Mouse (Mus musculus) urinary bladder, postnatal 4 days (tissue): ENCODE data around the gene 2010109A12Rik.

ENCODE experiments used
- DNase-seq, 2 experiments: peaks; one replicate each; pipeline ENCODE4 v3.0.0; 2021 to 2022; ENCODE audit warnings: low spot score in 2 of 2

2010109A12Rik gene

GRCm38 (mm10) chr5:93206109-93207005, at the start of gene 2010109A12Rik, which contains the start of gene Ccni:
TSS of gene 2010109A12Rik (plus strand) at chr5:93206518.
TSS of gene Ccni (minus strand) at chr5:93206495.
- peak; percentile 93 to 94 for DNase-seq

GRCm38 (mm10) chr5:93163541-93163940, 42.8 kb upstream of the 2010109A12Rik start:
- no peak for DNase-seq

GRCm38 (mm10) chr5:93167919-93168516, 38.3 kb upstream of the 2010109A12Rik start:
- DNase-seq: no peak

GRCm38 (mm10) chr5:93168654-93169053, 37.7 kb upstream of the 2010109A12Rik start:
- no peak for DNase-seq

GRCm38 (mm10) chr5:93171420-93171819, 34.9 kb upstream of the 2010109A12Rik start:
- DNase-seq: no peak

- no peak for DNase-seq
Observed at GRCm38 (mm10) chr5:93172536-93172935, 33.8 kb upstream of the 2010109A12Rik start.

GRCm38 (mm10) chr5:93174675-93175074, 31.6 kb upstream of the 2010109A12Rik start:
- DNase-seq: no peak

GRCm38 (mm10) chr5:93178616-93179015, 27.7 kb upstream of the 2010109A12Rik start:
- no peak for DNase-seq

- DNase-seq: no peak
Observed at GRCm38 (mm10) chr5:93180252-93180651, 26.1 kb upstream of the 2010109A12Rik start.

GRCm38 (mm10) chr5:93183311-93183710, 23.0 kb upstream of the 2010109A12Rik start:
- no peak for DNase-seq

- no peak for DNase-seq
Observed at GRCm38 (mm10) chr5:93184548-93184947, 21.8 kb upstream of the 2010109A12Rik start.

- DNase-seq: no peak
Observed at GRCm38 (mm10) chr5:93189607-93190006, 16.7 kb upstream of the 2010109A12Rik start.

- DNase-seq: no peak
Observed at GRCm38 (mm10) chr5:93190428-93190827, 15.9 kb upstream of the 2010109A12Rik start.

- DNase-seq: no peak
Observed at GRCm38 (mm10) chr5:93198232-93198631, 8.1 kb upstream of the 2010109A12Rik start.

- DNase-seq: no peak
Observed at GRCm38 (mm10) chr5:93201181-93201580, 5.1 kb upstream of the 2010109A12Rik start.

GRCm38 (mm10) chr5:93205371-93206108, 778 bp upstream of the 2010109A12Rik start:
- DNase-seq: peak; percentile 36 to 63

- DNase-seq: no peak
Observed at GRCm38 (mm10) chr5:93207006-93207348, 659 bp downstream of the 2010109A12Rik start.

GRCm38 (mm10) chr5:93207555-93207954, 1.2 kb downstream of the 2010109A12Rik start:
- DNase-seq: no peak

GRCm38 (mm10) chr5:93218375-93218774, 12.1 kb downstream of the 2010109A12Rik start:
- no peak for DNase-seq

- DNase-seq: peak in 1 of 2 experiments; percentile 22
Observed at GRCm38 (mm10) chr5:93221661-93222060, 15.3 kb downstream of the 2010109A12Rik start.

GRCm38 (mm10) chr5:93224549-93224948, 18.2 kb downstream of the 2010109A12Rik start:
- DNase-seq: no peak

- no peak for DNase-seq
Observed at GRCm38 (mm10) chr5:93227157-93227556, 20.8 kb downstream of the 2010109A12Rik start.
